Mouse (Mus musculus) midbrain, embryonic 10.5 days (tissue): ENCODE data around the gene Gm29797. TPM values are rescaled to one million over a fixed set of nuclear protein-coding genes. Genes with fewer than 3 reads are reported as not detected.

Source experiments
- DNase-seq: peaks from one replicate; pipeline ENCODE4 v3.0.0-alpha.2; 2017; ENCODE audit warnings: low spot score
- H3K27ac ChIP-seq: fragments of 300-500 bp; sonication (generic); replicated peaks from 2 replicates; pipeline ENCODE4 v1.5.1; 2016; ENCODE audit warnings: mild to moderate bottlenecking
- H3K27me3 ChIP-seq: fragments of 300-500 bp; sonication (generic); 2 replicates; pipeline ENCODE4 v1.6.1; 2016; ENCODE audit warnings: low read depth, mild to moderate bottlenecking; ENCODE audit not compliant: poor library complexity, severe bottlenecking
- H3K36me3 ChIP-seq: fragments of 300-500 bp; sonication (generic); 2 replicates; pipeline ENCODE4 v1.6.1; 2016; ENCODE audit warnings: mild to moderate bottlenecking, moderate library complexity
- H3K4me1 ChIP-seq: fragments of 300-500 bp; sonication (generic); 2 replicates; pipeline ENCODE4 v1.6.1; 2016
- H3K4me3 ChIP-seq: fragments of 300-500 bp; sonication (generic); 2 replicates; pipeline ENCODE4 v1.5.1; 2016; ENCODE audit warnings: mild to moderate bottlenecking, moderate library complexity
- H3K9me3 ChIP-seq: fragments of 300-500 bp; sonication (generic); replicated peaks from 2 replicates; pipeline ENCODE4 v1.6.1; 2016; ENCODE audit warnings: mild to moderate bottlenecking
- WGBS: fragments of 180-500 bp; shearing (Covaris S2); methylation state at CpG from one replicate; pipeline ENCODE4 v1.1.7; 2016; 5-methylcytosine and 5-hydroxymethylcytosine counted together
- polyA plus RNA-seq: library from polyadenylated mRNA; unstranded; fragments of >200 nt; fragmentation: Nextera tagmentation; extraction: Ambion mirVana; gene quantifications from 2 replicates; pipeline ENCODE4 v1.2.1, GENCODE M21; 2016

Gm29797 gene
- polyA plus RNA-seq, 1 experiment from 2014 or later, result 0.32 TPM

- no peak overlapping the region for H3K4me3 ChIP-seq
- peaks cover 37% of the 10 kb centered on the region for H3K36me3 ChIP-seq
- no peak for DNase-seq
- H3K27me3 ChIP-seq, result peaks cover 13% of the 10 kb centered on the region; the same call in 1 of the 2 replicates
- 90% methylated on average over 6 of the region's 6 CpGs for WGBS
- H3K4me1 ChIP-seq, result peaks cover 31% of the 10 kb centered on the region
- no peak overlapping the region for H3K27ac ChIP-seq
- H3K9me3 ChIP-seq, result no peaks in the 10 kb centered on the region
Measured at GRCm38 (mm10) chr2:181691083-181691482, 34.2 kb downstream of the Gm29797 start.

- H3K36me3 ChIP-seq, result peaks cover 32% of the 10 kb centered on the region
- 89% methylated on average over 4 of the region's 4 CpGs for WGBS
Measured at GRCm38 (mm10) chr2:181691571-181691970, 34.7 kb downstream of the Gm29797 start.

DNA sequence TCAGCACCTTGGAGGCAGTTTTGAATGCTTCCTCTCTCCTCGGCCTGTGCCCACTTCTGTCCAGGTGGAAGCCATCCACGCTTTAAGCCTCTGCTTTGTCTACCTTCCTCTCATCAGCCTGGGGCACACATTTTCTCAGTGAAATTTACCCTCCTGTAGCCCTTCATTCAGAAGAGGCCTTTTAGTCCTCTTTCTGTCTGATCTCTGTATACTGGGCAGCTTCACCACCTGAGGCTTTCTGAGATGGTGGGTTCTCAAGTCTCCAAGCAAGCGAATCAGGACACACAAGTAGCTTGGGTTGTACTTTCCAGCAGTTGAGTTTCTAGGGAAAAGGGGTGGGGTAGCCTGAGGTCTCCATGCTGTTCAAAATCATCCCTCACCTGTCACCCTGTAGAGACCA is 35.5 kb downstream of the Gm29797 start:
- H3K4me3 ChIP-seq, result peak overlapping the region; percentile 72; the same call in 1 of the 2 replicates
- WGBS, result 90% methylated on average over 3 of the region's 3 CpGs

More at GRCm38 (mm10) chr2:181691571-181691970, 34.7 kb downstream of the Gm29797 start:
- H3K4me3 ChIP-seq, result no peak overlapping the region
- no peak overlapping the region for H3K27ac ChIP-seq
- peaks cover 31% of the 10 kb centered on the region for H3K4me1 ChIP-seq
- no peaks in the 10 kb centered on the region for H3K9me3 ChIP-seq
- DNase-seq, result no peak
- peaks cover 17% of the 10 kb centered on the region for H3K27me3 ChIP-seq

DNA sequence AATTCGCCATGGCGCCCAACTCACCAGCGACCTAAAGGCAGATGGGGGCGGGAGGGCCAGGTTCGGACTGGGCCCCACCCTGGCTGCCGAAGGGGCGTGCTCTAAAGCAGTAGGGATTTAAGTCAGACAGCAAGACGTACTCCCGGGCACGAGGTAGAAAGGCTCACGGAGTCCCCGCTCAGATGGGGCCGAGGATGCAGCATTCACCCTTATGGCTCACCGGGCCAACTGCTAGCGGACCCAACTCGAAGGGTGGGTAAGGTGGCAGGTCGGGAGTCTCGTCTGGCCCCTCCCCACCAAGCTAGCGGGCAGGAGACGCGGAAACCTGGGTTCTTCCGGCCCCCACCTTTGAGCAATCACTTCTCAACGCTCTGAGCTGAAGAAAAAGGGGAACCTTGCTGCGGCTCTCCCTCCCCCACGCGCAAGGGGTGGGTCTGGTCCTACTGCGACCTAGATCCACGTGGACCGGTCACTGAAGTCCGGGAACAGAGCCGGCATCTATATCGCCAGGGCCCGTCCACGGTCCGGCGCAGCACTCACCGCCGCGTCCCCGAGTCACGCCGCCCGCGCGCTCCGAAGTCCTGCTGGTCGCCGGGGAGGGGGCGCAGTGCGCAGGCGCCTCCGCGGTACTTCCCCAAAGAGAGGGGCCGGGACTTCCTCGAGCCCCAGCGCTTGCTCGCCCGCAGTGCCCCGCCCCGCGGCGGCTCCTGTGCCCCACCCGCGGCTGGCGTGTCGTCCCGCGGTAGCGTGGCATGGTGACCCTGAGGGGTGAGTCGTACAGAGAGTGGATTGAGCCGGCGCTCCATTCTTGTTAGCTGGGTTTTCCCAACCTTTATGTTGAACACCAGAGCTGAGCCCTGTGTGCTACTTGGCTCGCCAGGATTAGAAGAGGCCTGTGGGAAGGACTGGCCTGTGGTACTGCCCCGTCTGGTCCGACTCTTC is 36.8 kb downstream of the Gm29797 start, which contains the start of gene Rgs19:
Rgs19 (minus strand) TSS at position 639 of the 942 bp plus-strand sequence.
- Histone ChIP-seq H3K27me3 (peaks cover 25% of the 10 kb centered on the region), H3K27ac (peak within 1 kb of the TSS; percentile 92), H3K4me3 (peak within 1 kb of the TSS; percentile 72), H3K9me3 (no peaks in the 10 kb centered on the region), H3K36me3 (peaks cover 11% of the 10 kb centered on the region), H3K4me1 (peaks cover 36% of the 10 kb centered on the region)
- peak; percentile 84 for DNase-seq
- under 1% methylated on average over 72 of the region's 75 CpGs for WGBS

More for the DNA sequence above, 35.5 kb downstream of the Gm29797 start:
- H3K9me3 ChIP-seq, result no peaks in the 10 kb centered on the region
- H3K27ac ChIP-seq, result no peak overlapping the region
- peaks cover 24% of the 10 kb centered on the region for H3K36me3 ChIP-seq
- peaks cover 31% of the 10 kb centered on the region for H3K4me1 ChIP-seq
- peaks cover 25% of the 10 kb centered on the region for H3K27me3 ChIP-seq
- DNase-seq, result no peak

GRCm38 (mm10) chr2:181694581-181694980 is 37.7 kb downstream of the Gm29797 start:
- peak overlapping the region; percentile 72; the same call in 1 of the 2 replicates for H3K4me3 ChIP-seq
- DNase-seq, result no peak
- WGBS, result 86% methylated on average over 3 of the region's 3 CpGs

DNA sequence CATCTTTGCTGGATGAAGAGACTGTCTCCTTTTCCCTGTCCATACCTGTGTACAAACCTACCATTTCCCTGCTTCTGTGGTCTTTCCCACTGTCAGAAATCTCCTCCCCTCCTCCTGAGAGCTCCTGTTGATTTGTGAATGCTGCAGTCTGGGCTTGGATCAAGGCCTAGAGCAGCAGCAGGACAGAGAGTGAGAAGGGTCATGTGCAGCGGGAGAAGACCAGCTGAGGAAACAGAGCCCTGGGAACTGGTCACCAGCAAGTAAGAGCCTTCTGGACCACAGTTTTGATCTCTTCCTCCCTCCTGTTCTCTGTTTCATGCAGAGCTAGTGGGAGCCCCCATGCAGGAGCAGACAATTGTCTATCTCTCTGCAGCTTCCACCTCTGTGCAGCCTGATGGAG is 38.9 kb downstream of the Gm29797 start:
- Histone ChIP-seq H3K36me3 (no peaks in the 10 kb centered on the region), H3K4me3 (no peak overlapping the region), H3K4me1 (peaks cover 36% of the 10 kb centered on the region), H3K27ac (no peak overlapping the region), H3K27me3 (peaks cover 25% of the 10 kb centered on the region), H3K9me3 (no peaks in the 10 kb centered on the region)
- WGBS, result 72% methylated on average over 1 of the region's 1 CpGs
- no peak for DNase-seq

More at GRCm38 (mm10) chr2:181694581-181694980, 37.7 kb downstream of the Gm29797 start:
- no peaks in the 10 kb centered on the region for H3K9me3 ChIP-seq
- H3K36me3 ChIP-seq, result peaks cover 2% of the 10 kb centered on the region; the same call in 1 of the 2 replicates
- H3K4me1 ChIP-seq, result peaks cover 36% of the 10 kb centered on the region
- H3K27ac ChIP-seq, result no peak overlapping the region
- peaks cover 25% of the 10 kb centered on the region for H3K27me3 ChIP-seq

- peaks cover 31% of the 10 kb centered on the region for H3K4me1 ChIP-seq
- no peak overlapping the region for H3K27ac ChIP-seq
- no peaks in the 10 kb centered on the region for H3K9me3 ChIP-seq
- WGBS, result 78% methylated on average over 33 of the region's 33 CpGs
- H3K4me3 ChIP-seq, result no peak overlapping the region
- H3K27me3 ChIP-seq, result peaks cover 25% of the 10 kb centered on the region
- no peaks in the 10 kb centered on the region for H3K36me3 ChIP-seq
- DNase-seq, result no peak
Measured at GRCm38 (mm10) chr2:181696801-181697420, 40.1 kb downstream of the Gm29797 start.

- peaks cover 19% of the 10 kb centered on the region for H3K4me1 ChIP-seq
- no peaks in the 10 kb centered on the region for H3K36me3 ChIP-seq
- 46% methylated on average over 5 of the region's 5 CpGs for WGBS
- no peak for DNase-seq
- H3K4me3 ChIP-seq, result no peak within 1 kb of the TSS
- H3K9me3 ChIP-seq, result no peaks in the 10 kb centered on the region
- no peak within 1 kb of the TSS for H3K27ac ChIP-seq
- peaks cover 25% of the 10 kb centered on the region for H3K27me3 ChIP-seq
Measured at GRCm38 (mm10) chr2:181698241-181698640, 41.4 kb downstream of the Gm29797 start, which contains the start of gene Lkaaear1. TSS of gene Lkaaear1 (minus strand) at chr2:181698442.

DNA sequence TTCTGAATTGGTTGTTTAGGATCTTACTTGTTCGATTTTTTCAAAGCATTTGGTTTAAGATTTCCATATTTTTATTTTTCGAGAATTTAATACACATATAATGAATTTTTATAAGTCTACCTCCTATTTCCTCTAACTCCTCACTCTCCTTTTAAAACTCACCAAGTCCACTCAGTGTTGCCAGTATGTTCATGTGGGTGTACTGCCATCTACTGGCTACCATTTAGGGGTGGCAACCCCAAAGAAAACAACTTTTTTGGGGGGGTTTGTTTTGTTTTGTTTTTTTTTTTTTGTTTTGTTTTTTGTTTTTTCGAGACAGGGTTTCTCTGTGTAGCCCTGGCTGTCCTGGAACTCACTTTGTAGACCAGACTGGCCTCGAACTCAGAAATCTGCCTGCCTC is 49.8 kb downstream of the Gm29797 start:
- no peaks in the 10 kb centered on the region for H3K27me3 ChIP-seq
- no peak overlapping the region for H3K4me3 ChIP-seq
- H3K9me3 ChIP-seq, result no peaks in the 10 kb centered on the region
- no peaks in the 10 kb centered on the region for H3K36me3 ChIP-seq
- WGBS, result 43% methylated on average over 4 of the region's 4 CpGs
- no peak for DNase-seq
- no peak overlapping the region for H3K27ac ChIP-seq
- no peaks in the 10 kb centered on the region for H3K4me1 ChIP-seq

Other genes with a start within 250 kb of the Gm29797 start
- gene Zbtb46, start 197.6 kb upstream of the Gm29797 start, polyA plus RNA-seq, result 16.8 and 19.0 TPM in 2 replicates
- gene Abhd16b, start 163.8 kb upstream of the Gm29797 start, polyA plus RNA-seq, result 0.07 TPM in 1 of 2 replicates, not detected in the other
- gene Tpd52l2, start 159.9 kb upstream of the Gm29797 start, polyA plus RNA-seq, result 164 and 167 TPM in 2 replicates
- 95.6 and 110 TPM in 2 replicates for gene Dnajc5, start 136.5 kb upstream of the Gm29797 start, polyA plus RNA-seq
- 49.8 and 59.3 TPM in 2 replicates for gene Uckl1, start 72.1 kb upstream of the Gm29797 start, polyA plus RNA-seq
- gene Prpf6, start 65.2 kb upstream of the Gm29797 start, polyA plus RNA-seq, result 82.0 and 85.4 TPM in 2 replicates
- gene Zfp512b, start 64.2 kb upstream of the Gm29797 start, polyA plus RNA-seq, result 34.6 and 48.0 TPM in 2 replicates
- gene Samd10, start 57.8 kb upstream of the Gm29797 start, polyA plus RNA-seq, result 36.4 and 56.1 TPM in 2 replicates
- gene Sox18, start 14.6 kb downstream of the Gm29797 start, polyA plus RNA-seq, result 17.6 and 18.8 TPM in 2 replicates
- 14.5 and 18.0 TPM in 2 replicates for gene Tcea2, start 23.3 kb downstream of the Gm29797 start, polyA plus RNA-seq
- 74.5 and 81.1 TPM in 2 replicates for gene Rgs19, start 36.9 kb downstream of the Gm29797 start, polyA plus RNA-seq
- not detected in 2 replicates for gene Lkaaear1, start 41.4 kb downstream of the Gm29797 start, polyA plus RNA-seq
- 6.4 and 14.5 TPM in 2 replicates for gene Oprl1, start 58.0 kb downstream of the Gm29797 start, polyA plus RNA-seq
- gene Myt1, start 106.3 kb downstream of the Gm29797 start, polyA plus RNA-seq, result 14.3 and 33.2 TPM in 2 replicates
- 24.8 and 29.7 TPM in 2 replicates for gene Pcmtd2, start 180.8 kb downstream of the Gm29797 start, polyA plus RNA-seq
- 106 TPM in 2 replicates for gene Polr3k, start 207.3 kb downstream of the Gm29797 start, polyA plus RNA-seq